Mouse (Mus musculus) CD4-positive, CD25-positive, alpha-beta regulatory T cell, adult 9 weeks (primary cell): ENCODE data around the gene Olfr728. TPM values are rescaled to one million over a fixed set of nuclear protein-coding genes. Genes with fewer than 3 reads are reported as not detected.

ENCODE experiments used
- polyA plus RNA-seq: library from polyadenylated mRNA; unstranded; fragments of 100-300 nt; shearing (Covaris generic); gene quantifications from one replicate; pipeline ENCODE4 v1.2.1, GENCODE M21; 2017

Gene Olfr728
- polyA plus RNA-seq, result 0.07 TPM

DNA sequence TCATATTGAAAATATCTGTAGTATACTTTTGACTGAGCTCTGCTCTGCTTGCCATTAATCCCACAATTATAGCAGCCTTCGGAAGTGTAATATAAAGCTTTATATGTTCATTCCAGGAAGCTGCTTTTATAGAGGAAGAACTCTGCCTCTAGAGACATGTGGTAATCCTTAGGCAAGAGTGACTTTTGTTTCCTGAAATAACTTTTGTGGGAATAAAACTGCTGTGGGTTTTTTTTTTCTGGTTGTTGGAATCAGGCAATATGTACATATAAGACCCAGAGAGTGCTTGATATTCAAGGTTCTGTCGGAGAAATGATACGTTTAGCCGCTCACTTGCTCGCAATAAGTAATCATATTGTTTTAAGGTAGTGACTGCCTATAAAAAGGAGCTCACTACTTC, at the start of gene Olfr728:
TSS of gene Olfr728 (minus strand) at position 101 of the 400 bp plus-strand sequence.

GRCm38 (mm10) chr14:50188098-50188497, 45.6 kb upstream of the Olfr728 start, which contains the start of gene Olfr730:
Olfr730 (minus strand) TSS chr14:50188198.

GRCm38 (mm10) chr14:50152810-50153209, 10.3 kb upstream of the Olfr728 start, which contains the start of gene Olfr729:
Olfr729 (minus strand) TSS chr14:50152910.

GRCm38 (mm10) chr14:50122886-50123285, 19.6 kb downstream of the Olfr728 start, which contains the start of gene Olfr727:
Olfr727 (plus strand) TSS chr14:50123186.

GRCm38 (mm10) chr14:50090853-50091252, 51.6 kb downstream of the Olfr728 start, which contains the start of gene Olfr726:
Olfr726 (minus strand) TSS chr14:50090953.

Other genes with a start within 250 kb of the Olfr728 start
- not detected for gene Olfr722, start 240.7 kb downstream of the Olfr728 start, polyA plus RNA-seq
- gene Olfr723, start 210.9 kb downstream of the Olfr728 start, polyA plus RNA-seq, result not detected
- not detected for gene Olfr724, start 179.4 kb downstream of the Olfr728 start, polyA plus RNA-seq
- not detected for gene Olfr725, start 102.3 kb downstream of the Olfr728 start, polyA plus RNA-seq
- gene Olfr726, start 51.7 kb downstream of the Olfr728 start, polyA plus RNA-seq, result not detected
- not detected for gene Olfr727, start 19.5 kb downstream of the Olfr728 start, polyA plus RNA-seq
- gene Olfr729, start 10.2 kb upstream of the Olfr728 start, polyA plus RNA-seq, result not detected
- gene Olfr730, start 45.5 kb upstream of the Olfr728 start, polyA plus RNA-seq, result not detected
- gene Olfr731, start 99.2 kb upstream of the Olfr728 start, polyA plus RNA-seq, result 0.06 TPM
- not detected for gene Olfr732, start 141.5 kb upstream of the Olfr728 start, polyA plus RNA-seq
- 0.07 TPM for gene Olfr733, start 158.8 kb upstream of the Olfr728 start, polyA plus RNA-seq
- gene Olfr734, start 184.1 kb upstream of the Olfr728 start, polyA plus RNA-seq, result not detected
- not detected for gene Olfr735, start 206.2 kb upstream of the Olfr728 start, polyA plus RNA-seq
- gene Tlr11, start 215.2 kb upstream of the Olfr728 start, polyA plus RNA-seq, result not detected
- not detected for gene Olfr736, start 238.5 kb upstream of the Olfr728 start, polyA plus RNA-seq